Mouse (Mus musculus): ENCODE data around the gene Olfml2a. TPM values are rescaled to one million over a fixed set of nuclear protein-coding genes. Genes with fewer than 3 reads are reported as not detected.

Gene Olfml2a
- polyA plus RNA-seq, 1 experiment: 3.3 TPM

DNA sequence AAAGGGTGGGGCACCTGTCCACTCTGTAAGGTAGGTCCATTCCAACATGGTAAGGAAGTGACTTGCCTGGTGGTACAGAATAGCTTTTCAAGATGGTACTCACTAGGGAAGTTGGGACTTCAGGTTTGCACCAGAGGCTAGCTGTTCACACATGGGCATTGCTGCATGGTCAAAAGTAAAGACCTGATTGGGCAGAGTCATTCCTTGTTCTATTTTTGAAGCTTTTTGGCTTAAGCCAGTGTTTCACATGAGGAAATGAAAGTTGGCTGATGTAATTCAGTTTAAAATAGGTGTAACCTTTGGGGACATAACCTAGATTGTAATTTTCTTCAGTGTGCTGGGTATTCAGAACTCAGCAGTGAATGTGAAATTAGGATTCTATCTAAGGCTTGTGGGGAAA lies 79.5 kb downstream of the Olfml2a start:
- DNase-seq (ENCODE audit: low read depth): no peak

DNA sequence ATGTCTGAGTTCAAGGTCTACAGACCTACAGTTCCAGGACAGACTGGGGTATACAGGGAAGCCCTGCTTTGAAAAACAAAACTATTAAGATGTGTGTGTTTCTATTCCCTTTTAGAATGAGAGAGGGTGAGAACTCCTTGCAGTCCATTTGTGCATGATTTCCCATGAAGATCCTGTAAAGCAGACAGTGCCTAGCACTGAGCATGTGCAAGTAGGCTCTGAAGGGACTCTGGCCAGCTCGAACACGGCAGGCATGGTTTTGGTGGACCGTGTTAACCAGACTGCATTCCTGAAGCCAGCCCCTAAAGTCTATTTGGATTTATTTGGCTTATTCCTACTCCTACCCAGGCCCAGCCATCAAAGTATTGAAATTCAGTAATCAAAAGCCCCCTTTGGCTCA lies 80.2 kb downstream of the Olfml2a start:
- DNase-seq (ENCODE audit: low read depth): no peak

DNA sequence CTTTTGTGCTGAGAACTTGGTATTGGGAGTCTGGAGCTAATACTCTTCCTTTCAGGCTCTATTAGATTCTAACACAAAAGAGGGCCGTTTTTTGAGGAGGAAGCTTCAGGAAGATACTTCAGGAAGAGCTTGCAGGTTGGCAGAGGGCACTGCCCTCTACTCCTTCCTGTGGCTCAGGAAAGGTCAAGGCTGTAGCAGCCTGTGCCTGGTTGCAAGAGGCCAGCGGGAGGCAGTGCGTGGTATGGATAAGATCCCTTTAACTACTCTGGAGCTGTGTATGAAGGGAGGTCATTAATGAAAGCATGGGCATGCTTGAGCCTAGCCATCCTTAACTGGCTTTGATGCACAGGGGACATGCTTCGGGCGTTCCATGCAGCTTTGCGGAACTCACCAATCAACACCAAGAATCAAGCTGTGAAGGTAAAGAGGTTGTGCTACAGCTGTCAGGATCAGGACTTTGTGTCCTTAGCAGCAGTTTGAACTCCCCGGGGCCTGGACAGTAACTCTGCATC lies 81.0 kb downstream of the Olfml2a start:
- DNase-seq (ENCODE audit: low read depth): no peak

Other genes with a start within 250 kb of the Olfml2a start
- gene Nr5a1, start 217.4 kb upstream of the Olfml2a start, polyA plus RNA-seq (2012; rRNA removed): 0.23 and 0.30 TPM in 2 replicates
- 6.3 and 6.8 TPM in 2 replicates for gene Nr6a1, start 4.3 kb upstream of the Olfml2a start, polyA plus RNA-seq (2012; rRNA removed)
- 1.6 and 1.7 TPM in 2 replicates for gene Wdr38, start 65.5 kb downstream of the Olfml2a start, polyA plus RNA-seq (2012; rRNA removed)
- gene Arpc5l, start 73.4 kb downstream of the Olfml2a start, polyA plus RNA-seq (2012; rRNA removed): 45.4 and 61.0 TPM in 2 replicates
- 134 and 206 TPM in 2 replicates for gene Rpl35, start 73.6 kb downstream of the Olfml2a start, polyA plus RNA-seq (2012; rRNA removed)
- gene Golga1, start 133.6 kb downstream of the Olfml2a start, polyA plus RNA-seq (2012; rRNA removed): 15.5 and 18.4 TPM in 2 replicates

Measured in gonadal fat pad, adult 2 months (tissue).